Mouse (Mus musculus) brain, adult 2 months (tissue): Measurements from ENCODE around the gene Pou2f3.

Experiments
- DNase-seq: peaks from one replicate; pipeline ENCODE4 v3.0.0; 2011; ENCODE audit warnings: low read depth, low spot score

The Pou2f3 gene

DNA sequence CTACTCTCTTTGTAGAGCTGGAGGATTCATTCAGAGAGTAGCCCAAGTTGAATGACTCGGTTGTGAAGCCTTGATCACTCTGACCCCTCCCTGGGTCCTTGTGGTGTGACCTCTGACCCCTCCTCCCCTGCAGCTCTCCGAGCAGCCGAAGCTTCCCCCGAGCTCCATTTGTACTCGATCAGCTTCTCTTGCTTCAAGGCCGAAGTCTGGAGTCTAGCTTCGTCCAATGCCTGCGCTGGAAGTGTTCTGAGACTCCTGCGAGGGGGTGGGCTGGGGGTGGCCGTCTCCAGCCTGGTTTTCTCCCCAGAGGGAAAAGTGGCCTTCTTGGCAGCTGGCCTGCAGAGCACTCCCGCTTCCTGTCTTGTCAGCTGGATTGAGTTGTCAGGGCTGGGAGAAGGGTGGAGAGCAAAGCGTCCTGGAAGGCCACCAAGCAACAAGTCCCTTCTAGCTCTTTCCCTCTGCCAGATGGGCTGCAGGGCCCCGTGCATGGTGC, at the start of gene Pou2f3:
Gene Pou2f3 (minus strand): TSS at position 180 of the 493 bp plus-strand sequence.
- DNase-seq, result peak; percentile 26

GRCm38 (mm10) chr9:43253271-43253681, 43.1 kb upstream of the Pou2f3 start:
- DNase-seq, result no peak

- no peak for DNase-seq
Measured at GRCm38 (mm10) chr9:43252790-43253189, 42.6 kb upstream of the Pou2f3 start.

- DNase-seq, result no peak
Measured at GRCm38 (mm10) chr9:43251786-43252185, 41.6 kb upstream of the Pou2f3 start.

DNA sequence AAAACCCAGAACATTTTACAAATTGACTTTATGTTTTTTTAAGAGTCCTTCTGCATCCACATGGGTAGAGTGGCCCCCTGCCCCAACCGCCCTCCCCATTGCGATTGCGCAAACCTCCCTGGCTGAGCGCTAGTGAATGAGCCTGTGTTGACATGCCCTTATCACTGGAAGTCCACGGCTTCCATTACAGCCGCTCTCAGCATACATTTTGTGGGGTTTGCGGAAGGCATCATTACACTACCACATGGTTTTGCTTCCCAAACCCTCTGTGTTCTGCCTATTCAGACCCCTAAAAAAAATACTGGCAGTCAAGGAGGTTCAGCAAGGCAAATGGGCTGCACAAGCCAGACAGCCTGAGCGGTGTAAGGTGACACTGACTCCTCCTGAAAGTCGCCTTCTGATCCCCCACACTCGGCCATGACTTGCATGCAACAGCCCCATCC, 36.6 kb upstream of the Pou2f3 start:
- no peak for DNase-seq

DNA sequence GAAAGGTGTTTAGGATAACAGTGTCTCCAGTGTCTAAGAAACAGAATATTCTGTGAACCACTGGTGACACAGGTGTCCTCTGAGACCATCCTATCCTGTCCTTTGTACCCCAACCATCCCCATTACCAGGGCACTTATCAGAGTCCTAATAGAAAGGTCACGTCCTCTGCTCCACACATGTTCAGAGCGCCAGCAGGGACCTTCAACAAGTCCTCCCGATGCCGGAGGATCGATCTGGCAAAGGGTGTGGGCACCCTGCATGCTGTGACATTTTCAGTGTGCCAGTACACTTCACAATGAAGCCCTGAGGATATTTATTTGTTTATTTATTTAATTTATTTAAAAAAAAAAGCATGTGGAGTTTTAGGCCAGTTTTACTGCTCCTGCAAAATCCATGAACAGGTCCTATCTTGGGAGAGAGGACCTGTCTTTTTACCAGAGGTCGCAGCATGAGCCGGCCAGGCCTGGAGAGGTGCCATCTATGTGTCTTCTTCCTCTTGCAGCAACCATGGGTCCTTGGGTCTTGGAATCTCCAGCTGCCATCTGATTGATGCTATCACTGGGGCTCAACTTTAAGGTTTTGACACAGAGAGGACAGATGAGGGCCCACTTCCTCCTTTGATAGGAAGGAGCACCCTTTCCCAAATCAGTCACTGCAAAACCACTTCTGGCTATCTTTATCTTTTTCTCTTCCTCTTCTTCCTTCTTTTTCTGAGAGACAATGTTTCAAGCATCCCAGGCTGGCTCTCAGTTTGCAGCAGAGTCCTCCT, 35.8 kb upstream of the Pou2f3 start:
- no peak for DNase-seq

- no peak for DNase-seq
Measured at GRCm38 (mm10) chr9:43242432-43242831, 32.3 kb upstream of the Pou2f3 start.

GRCm38 (mm10) chr9:43241970-43242369, 31.8 kb upstream of the Pou2f3 start:
- DNase-seq, result no peak

- no peak for DNase-seq
Measured at GRCm38 (mm10) chr9:43241291-43241690, 31.1 kb upstream of the Pou2f3 start.

DNA sequence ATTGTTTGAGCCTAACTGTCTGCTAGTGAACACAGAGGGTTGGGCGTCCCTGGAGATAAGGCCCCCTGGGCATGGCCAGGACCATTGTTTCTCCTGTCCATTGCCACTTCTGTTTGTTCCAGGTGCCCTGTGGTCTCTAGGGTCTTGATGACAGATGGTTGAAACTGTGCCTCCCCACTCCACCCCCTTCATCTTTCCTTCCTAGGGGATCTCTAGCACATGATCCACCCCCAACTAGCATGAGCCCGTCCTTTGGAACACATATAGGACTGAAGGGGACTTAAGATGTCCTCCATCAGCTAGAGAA, 30.4 kb upstream of the Pou2f3 start:
- DNase-seq, result no peak

DNA sequence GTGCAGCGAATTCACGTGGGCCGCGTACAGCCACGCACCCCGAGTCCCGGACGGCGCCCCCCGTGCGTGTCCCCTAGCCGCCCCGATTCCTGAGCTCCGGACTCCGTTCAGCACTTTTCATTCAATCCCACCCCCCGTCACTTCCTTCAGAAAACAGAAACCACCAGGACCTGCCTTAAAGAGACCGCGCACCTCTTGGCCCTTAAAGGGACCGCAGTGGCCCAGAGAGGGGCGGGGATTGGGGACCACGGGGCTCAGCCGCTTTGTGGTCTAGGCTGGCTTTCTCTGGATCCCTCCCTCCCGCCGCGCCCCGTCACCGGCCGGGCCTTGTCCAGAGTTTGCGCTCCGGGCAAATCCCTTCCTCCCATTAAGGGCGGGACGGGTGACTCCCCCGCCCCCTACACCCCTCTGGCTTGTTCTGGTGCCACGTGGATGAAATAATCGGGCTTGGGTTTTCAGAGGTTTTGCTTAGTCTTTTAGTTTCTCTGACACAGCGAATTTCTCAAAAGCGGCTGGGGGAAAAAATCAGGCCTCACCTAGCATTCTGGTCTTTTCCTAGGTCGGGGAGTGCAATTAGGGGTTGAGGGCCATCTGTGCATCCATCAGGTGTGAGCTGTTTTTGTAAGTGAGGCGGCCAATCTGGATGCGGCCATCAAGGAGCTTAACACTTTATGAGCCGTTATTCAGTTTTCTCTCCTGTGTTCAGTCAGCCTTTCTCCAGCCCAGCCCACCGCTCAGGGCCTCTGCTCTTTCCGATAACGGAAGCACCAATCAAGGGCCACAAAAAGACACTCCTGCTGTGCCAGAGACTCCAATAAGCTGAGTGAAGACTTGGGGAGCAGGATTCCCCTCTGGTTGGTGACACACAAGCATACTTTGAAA, 29.8 kb upstream of the Pou2f3 start, which contains the start of gene Oaf:
Gene Oaf (minus strand): TSS at position 200 of the 882 bp plus-strand sequence.
- peak; percentile 40 for DNase-seq

- no peak for DNase-seq
Measured at GRCm38 (mm10) chr9:43238631-43239545, 28.7 kb upstream of the Pou2f3 start.

DNA sequence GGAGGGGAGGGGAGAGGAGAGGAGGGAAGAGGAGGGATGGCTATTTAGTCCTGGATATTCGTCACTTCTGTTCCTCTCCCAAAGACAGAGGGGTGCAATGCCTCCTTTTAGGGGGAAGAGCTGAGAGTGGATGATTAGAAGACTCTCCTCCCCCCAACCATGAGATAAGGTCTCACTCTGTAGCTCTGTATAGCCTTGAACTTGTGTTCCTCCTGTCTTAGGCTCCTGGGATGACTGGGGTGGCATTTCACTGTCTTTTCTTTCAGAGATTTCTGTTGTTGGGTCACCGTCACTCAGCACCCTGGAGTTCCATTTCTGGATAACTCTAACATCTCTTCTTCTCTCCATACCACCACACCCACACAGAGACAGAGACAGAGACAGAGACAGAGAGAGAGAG, 28.0 kb upstream of the Pou2f3 start:
- no peak for DNase-seq

DNA sequence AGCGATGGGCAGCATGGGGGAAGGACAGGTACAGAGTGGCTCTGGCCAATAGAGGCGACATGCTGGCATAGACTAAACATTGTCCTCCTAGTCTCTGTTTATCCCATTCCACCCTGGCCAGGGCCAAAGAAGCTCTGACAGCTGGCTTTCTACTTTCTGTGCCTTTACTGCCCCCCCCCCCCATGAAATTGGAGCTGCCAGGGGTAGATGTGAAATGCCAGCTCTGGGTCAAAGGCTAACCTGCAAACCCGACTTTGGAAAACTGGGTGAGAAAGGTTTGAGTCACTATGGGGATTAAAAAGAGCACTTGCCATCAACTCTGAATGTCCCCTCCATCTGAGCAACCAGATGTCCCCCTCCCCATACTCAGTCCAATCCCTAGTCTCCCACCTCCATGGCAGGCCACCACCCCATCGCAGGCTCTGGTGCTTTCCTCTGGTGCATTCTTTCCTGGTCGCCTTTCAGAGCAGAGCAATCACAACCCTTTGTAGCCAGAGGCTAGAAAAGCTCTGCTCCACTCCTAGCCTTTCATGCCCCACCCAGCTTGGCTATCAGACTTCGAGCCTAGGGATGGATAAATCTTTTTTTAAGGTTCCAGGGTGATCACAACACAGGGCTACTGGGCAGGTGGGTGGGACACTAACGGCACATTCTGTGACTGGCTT, 27.1 kb upstream of the Pou2f3 start:
- no peak for DNase-seq

- DNase-seq, result no peak
Measured at GRCm38 (mm10) chr9:43236576-43236975, 26.4 kb upstream of the Pou2f3 start.

GRCm38 (mm10) chr9:43236106-43236505, 25.9 kb upstream of the Pou2f3 start:
- no peak for DNase-seq

GRCm38 (mm10) chr9:43235336-43235735, 25.2 kb upstream of the Pou2f3 start:
- no peak for DNase-seq

- no peak for DNase-seq
Measured at GRCm38 (mm10) chr9:43234496-43234895, 24.3 kb upstream of the Pou2f3 start.

GRCm38 (mm10) chr9:43233515-43233914, 23.3 kb upstream of the Pou2f3 start:
- no peak for DNase-seq

DNA sequence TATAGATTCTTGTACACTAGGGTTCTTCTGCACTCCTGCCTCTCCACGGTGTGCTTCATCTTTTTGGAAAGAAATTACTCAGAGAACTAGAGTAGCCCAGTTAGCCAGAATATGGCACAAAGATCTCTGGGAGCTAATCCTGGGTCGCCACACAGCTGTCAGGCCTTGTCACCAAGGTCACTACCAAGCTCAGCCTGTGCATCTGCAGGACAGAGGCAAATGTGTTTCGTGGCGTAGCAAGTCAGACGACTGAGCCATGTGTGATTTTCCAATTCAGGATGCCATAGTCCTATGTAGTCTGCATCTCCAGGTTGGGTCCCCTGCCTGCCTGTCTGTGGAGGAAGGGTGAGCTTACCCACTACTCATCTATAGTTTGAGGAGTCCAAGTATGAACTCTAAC, 22.9 kb upstream of the Pou2f3 start:
- no peak for DNase-seq

GRCm38 (mm10) chr9:43232286-43232685, 22.1 kb upstream of the Pou2f3 start:
- peak; percentile 43 for DNase-seq
